Mouse (Mus musculus) hindbrain, embryonic 14.5 days (tissue): ENCODE data around the gene Ppa1. TPM values are rescaled to one million over a fixed set of nuclear protein-coding genes. Genes with fewer than 3 reads are reported as not detected.

Experiments used
- ATAC-seq: fragments of 200-750 bp; cut with Nextera tagmentation; 2 replicates; pipeline ENCODE4 v1.8.0; 2017; ENCODE audit warnings: moderate number of reproducible peaks, mild to moderate bottlenecking, moderate TSS enrichment, moderate library complexity; ENCODE audit not compliant: low FRiP score
- DNase-seq: peaks from one replicate; pipeline ENCODE4 v3.0.0-alpha.2; 2015; ENCODE audit warnings: low spot score
- H3K27ac ChIP-seq: fragments of 300-500 bp; sonication (generic); 2 replicates; pipeline ENCODE4 v1.5.1; 2014; ENCODE audit warnings: mild to moderate bottlenecking, moderate library complexity
- H3K27me3 ChIP-seq: fragments of 300-500 bp; sonication (generic); 2 replicates; pipeline ENCODE4 v1.6.1; 2014; ENCODE audit warnings: mild to moderate bottlenecking, low read length, mixed read lengths; ENCODE audit not compliant: control insufficient read depth, insufficient read depth
- H3K36me3 ChIP-seq: fragments of 300-500 bp; sonication (generic); replicated peaks from 2 replicates; pipeline ENCODE4 v1.6.1; 2014; ENCODE audit not compliant: control insufficient read depth, insufficient read depth
- H3K4me1 ChIP-seq: fragments of 300-500 bp; sonication (generic); replicated peaks from 2 replicates; pipeline ENCODE4 v1.6.1; 2014; ENCODE audit warnings: antibody characterized with exemption, low read length, mixed read lengths; ENCODE audit not compliant: control insufficient read depth, insufficient read depth
- H3K4me2 ChIP-seq: fragments of 300-500 bp; sonication (generic); replicated peaks from 2 replicates; pipeline ENCODE4 v1.6.1; 2014; ENCODE audit warnings: mild to moderate bottlenecking, moderate library complexity
- H3K4me3 ChIP-seq: fragments of 300-500 bp; sonication (generic); replicated peaks from 2 replicates; pipeline ENCODE4 v1.5.1; 2014; ENCODE audit warnings: mild to moderate bottlenecking, low read length
- H3K9ac ChIP-seq: fragments of 300-500 bp; sonication (generic); 2 replicates; pipeline ENCODE4 v1.6.1; 2014
- H3K9me3 ChIP-seq: fragments of 300-500 bp; sonication (generic); 2 replicates; pipeline ENCODE4 v1.6.1; 2016; ENCODE audit warnings: low read length; ENCODE audit not compliant: control insufficient read depth
- WGBS: fragments of 180-500 bp; shearing (Covaris S2); extraction: QIAGEN DNeasy Blood & Tissue Kit; methylation state at CpG from one replicate; pipeline ENCODE4 v1.1.7; 2014; 5-methylcytosine and 5-hydroxymethylcytosine counted together
- polyA plus RNA-seq: library from polyadenylated mRNA; unstranded; fragments of >200 nt; fragmentation: Nextera tagmentation; extraction: Ambion mirVana; gene quantifications from 2 replicates; pipeline ENCODE4 v1.2.1, GENCODE M21; 2014

Ppa1 gene
- polyA plus RNA-seq, 1 experiment from 2014 or later, result 191 TPM

DNA sequence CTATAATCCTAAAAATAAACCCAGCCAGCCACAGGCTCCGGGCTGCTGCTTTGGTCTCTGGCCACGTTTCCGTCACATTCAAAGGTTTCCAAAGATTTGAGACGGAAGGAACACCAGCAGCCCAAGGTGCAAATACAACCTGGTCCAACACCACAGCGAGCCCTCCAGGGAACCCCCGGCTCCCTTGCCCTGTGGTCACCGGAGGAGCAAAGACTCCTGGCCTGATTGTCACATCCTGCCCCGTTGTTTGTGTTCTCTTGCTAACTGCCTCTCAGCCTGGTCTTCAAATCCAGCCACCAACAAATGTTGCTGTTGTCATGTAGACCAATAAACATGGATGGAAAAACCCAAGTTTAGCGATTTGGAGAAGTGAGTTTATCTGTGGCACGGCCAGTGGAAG lies 15.9 kb upstream of the Ppa1 start:
- no peak overlapping the region for H3K4me2 ChIP-seq
- no peaks in the 10 kb centered on the region for H3K36me3 ChIP-seq
- no peak for ATAC-seq
- H3K9ac ChIP-seq, result no peak overlapping the region
- no peak overlapping the region for H3K4me3 ChIP-seq
- H3K9me3 ChIP-seq, result no peaks in the 10 kb centered on the region
- 0 out of 2 replicates have a peak, but pooled peaks cover under 1% of the 10 kb centered on the region for H3K27me3 ChIP-seq
- no peak for DNase-seq
- WGBS, result 86% methylated on average over 10 of the region's 10 CpGs
- H3K4me1 ChIP-seq, result no peaks in the 10 kb centered on the region
- H3K27ac ChIP-seq, result no peak overlapping the region

DNA sequence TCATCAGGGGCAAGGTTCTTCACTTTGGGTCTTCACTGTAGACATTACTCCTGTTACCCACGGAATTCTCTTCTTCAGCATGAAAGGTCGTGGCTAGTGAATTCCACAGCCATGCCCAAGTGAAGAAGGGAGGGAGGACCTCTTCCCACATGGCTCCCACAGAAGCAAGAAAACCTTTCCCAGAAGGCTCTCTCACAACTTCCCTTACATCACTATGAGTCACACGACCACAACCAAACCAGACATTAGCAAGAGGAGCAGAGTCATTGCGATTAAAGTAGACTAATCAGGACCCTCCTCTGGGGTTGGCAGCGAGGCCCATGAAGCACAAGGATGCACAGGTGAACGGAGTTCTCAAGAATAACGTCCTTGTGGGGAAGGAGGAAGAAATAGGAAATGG lies 11.3 kb upstream of the Ppa1 start:
- Histone ChIP-seq H3K4me1 (no peaks in the 10 kb centered on the region), H3K9ac (no peak overlapping the region), H3K9me3 (no peaks in the 10 kb centered on the region), H3K4me2 (no peak overlapping the region), H3K4me3 (no peak overlapping the region), H3K36me3 (no peaks in the 10 kb centered on the region), H3K27me3 (no peaks in the 10 kb centered on the region), H3K27ac (no peak overlapping the region)
- ATAC-seq (no peak), DNase-seq (no peak)
- WGBS, result 82% methylated on average over 7 of the region's 7 CpGs

GRCm38 (mm10) chr10:61640363-61640762 lies 8.0 kb upstream of the Ppa1 start:
- H3K9ac ChIP-seq, result no peak overlapping the region
- 75% methylated on average over 4 of the region's 4 CpGs for WGBS
- H3K9me3 ChIP-seq, result no peaks in the 10 kb centered on the region
- H3K27me3 ChIP-seq, result no peaks in the 10 kb centered on the region
- no peaks in the 10 kb centered on the region for H3K4me1 ChIP-seq
- DNase-seq, result no peak
- no peak overlapping the region for H3K4me2 ChIP-seq
- no peaks in the 10 kb centered on the region for H3K36me3 ChIP-seq
- H3K4me3 ChIP-seq, result no peak overlapping the region
- ATAC-seq, result no peak
- no peak overlapping the region for H3K27ac ChIP-seq

GRCm38 (mm10) chr10:61646557-61646956 lies 1.8 kb upstream of the Ppa1 start:
- Histone ChIP-seq H3K27ac (no peak overlapping the region), H3K4me2 (no peak overlapping the region), H3K36me3 (no peaks in the 10 kb centered on the region), H3K4me3 (no peak overlapping the region), H3K4me1 (peaks cover 14% of the 10 kb centered on the region), H3K9me3 (no peaks in the 10 kb centered on the region), H3K9ac (no peak overlapping the region), H3K27me3 (no peaks in the 10 kb centered on the region)
- DNase-seq (no peak), ATAC-seq (no peak)
- WGBS, result 73% methylated on average over 7 of the region's 7 CpGs

GRCm38 (mm10) chr10:61648737-61649645 lies 639 bp downstream of the Ppa1 start:
- Histone ChIP-seq H3K9ac (peak overlapping the region; percentile 87), H3K27me3 (no peaks in the 10 kb centered on the region), H3K4me2 (peak overlapping the region; percentile 85), H3K4me1 (peaks cover 14% of the 10 kb centered on the region), H3K36me3 (peaks cover 18% of the 10 kb centered on the region), H3K27ac (peak overlapping the region; percentile 80), H3K4me3 (peak overlapping the region; percentile 72), H3K9me3 (no peaks in the 10 kb centered on the region)
- ATAC-seq (peak; percentile 79), DNase-seq (peak; percentile 44)
- WGBS, result 1% methylated on average over 46 of the region's 49 CpGs

DNA sequence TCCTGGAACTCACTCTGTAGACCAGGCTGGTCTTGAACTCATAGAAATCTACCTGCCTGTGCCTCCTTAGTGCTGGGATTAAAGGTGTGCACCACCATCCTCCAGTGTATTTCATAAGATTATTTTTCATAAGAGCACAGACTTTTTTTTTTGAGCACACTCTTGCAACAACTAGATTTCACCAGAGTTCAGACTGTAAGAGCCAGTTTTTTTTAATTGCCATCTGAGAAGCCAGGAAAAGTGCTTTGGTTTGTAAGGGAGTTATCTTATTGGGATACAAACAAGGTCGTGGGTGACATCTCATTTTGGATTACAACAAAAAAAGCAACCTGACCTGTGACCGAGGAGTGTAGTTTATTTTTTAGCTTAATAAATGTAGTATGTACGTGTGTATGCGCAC lies 5.8 kb downstream of the Ppa1 start:
- Histone ChIP-seq H3K27me3 (no peaks in the 10 kb centered on the region), H3K27ac (no peak overlapping the region), H3K9me3 (no peaks in the 10 kb centered on the region), H3K4me3 (no peak overlapping the region), H3K9ac (no peak overlapping the region), H3K4me1 (peaks cover 6% of the 10 kb centered on the region), H3K36me3 (peaks cover 34% of the 10 kb centered on the region), H3K4me2 (no peak overlapping the region)
- DNase-seq, result no peak
- no peak for ATAC-seq
- WGBS, result 94% methylated on average over 4 of the region's 4 CpGs

- DNase-seq, result no peak
- 0 out of 2 replicates have a peak, but pooled peaks cover under 1% of the 10 kb centered on the region for H3K4me1 ChIP-seq
- no peaks in the 10 kb centered on the region for H3K27me3 ChIP-seq
- no peak overlapping the region for H3K4me3 ChIP-seq
- H3K9ac ChIP-seq, result no peak overlapping the region
- no peak overlapping the region for H3K4me2 ChIP-seq
- 93% methylated on average over 7 of the region's 7 CpGs for WGBS
- no peaks in the 10 kb centered on the region for H3K9me3 ChIP-seq
- no peak overlapping the region for H3K27ac ChIP-seq
- ATAC-seq, result no peak
- H3K36me3 ChIP-seq, result peaks cover 39% of the 10 kb centered on the region
These were observed 6.3 kb downstream of the Ppa1 start for GRCm38 (mm10) chr10:61654691-61655090.

GRCm38 (mm10) chr10:61655188-61655587 lies 6.8 kb downstream of the Ppa1 start:
- Histone ChIP-seq H3K36me3 (peaks cover 44% of the 10 kb centered on the region), H3K27ac (no peak overlapping the region), H3K27me3 (no peaks in the 10 kb centered on the region), H3K4me1 (no peaks in the 10 kb centered on the region), H3K9ac (no peak overlapping the region), H3K4me2 (no peak overlapping the region), H3K4me3 (no peak overlapping the region), H3K9me3 (no peaks in the 10 kb centered on the region)
- DNase-seq (no peak), ATAC-seq (no peak)
- WGBS, result 97% methylated on average over 3 of the region's 3 CpGs

DNA sequence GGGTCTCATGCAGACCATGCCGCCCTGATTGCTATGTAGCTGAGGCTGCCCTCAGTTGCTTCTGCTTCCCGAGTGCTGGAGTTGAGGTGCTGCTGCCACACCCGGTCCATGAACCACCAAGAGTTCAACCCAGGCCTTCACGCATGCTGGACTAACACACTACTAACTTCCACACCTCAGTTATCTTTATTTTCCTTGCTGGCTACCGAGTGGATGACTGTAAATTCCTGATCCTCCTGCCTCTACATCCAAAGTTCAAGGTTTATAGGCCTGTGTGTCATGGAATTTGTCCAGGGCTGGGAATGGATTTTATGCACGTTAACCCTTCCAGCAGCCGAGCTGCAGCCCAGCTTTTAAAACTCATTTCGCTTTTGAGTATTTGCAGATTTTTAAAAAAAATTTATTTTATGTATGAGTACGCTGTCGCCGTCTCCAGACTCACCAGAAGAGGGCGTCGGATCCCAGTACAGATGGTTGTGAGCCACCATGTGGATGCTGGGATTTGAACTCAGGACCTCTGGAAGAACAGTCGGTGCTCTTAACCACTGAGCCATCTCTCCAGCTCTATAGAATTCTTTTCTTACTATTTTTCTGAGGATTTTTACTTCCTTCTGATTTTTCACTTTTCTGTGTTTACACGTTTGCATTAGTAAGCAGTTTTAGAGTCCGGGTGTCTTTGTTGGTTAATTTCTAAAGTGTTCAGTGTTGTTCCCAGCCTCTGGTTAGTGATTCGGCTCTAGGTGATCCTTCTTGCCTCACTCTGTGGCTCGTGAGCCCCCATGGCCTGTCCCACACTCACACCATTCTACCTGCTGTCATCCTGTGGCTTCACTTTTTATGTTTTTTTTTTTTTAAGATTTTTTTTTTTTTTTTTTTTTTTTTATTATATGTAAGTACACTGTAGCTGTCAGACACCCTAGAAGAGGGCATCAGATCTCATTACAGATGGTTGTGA lies 8.9 kb downstream of the Ppa1 start:
- ATAC-seq (no peak), DNase-seq (no peak)
- Histone ChIP-seq H3K27me3 (no peaks in the 10 kb centered on the region), H3K4me1 (no peaks in the 10 kb centered on the region), H3K9ac (no peak overlapping the region), H3K9me3 (no peaks in the 10 kb centered on the region), H3K4me3 (no peak overlapping the region), H3K4me2 (no peak overlapping the region), H3K27ac (no peak overlapping the region), H3K36me3 (peaks cover 64% of the 10 kb centered on the region)
- WGBS, result 93% methylated on average over 18 of the region's 18 CpGs
